Mouse (Mus musculus) thymus, adult 18-20 months (tissue): ENCODE data around the gene Plpp1.

Source experiments
- DNase-seq, 2 experiments: peaks; one replicate each; pipeline ENCODE4 v3.0.0; 2022; ENCODE audit warnings: mixed read lengths in 2 of 2

Plpp1 gene

GRCm38 (mm10) chr13:112773991-112774675 lies 26.5 kb upstream of the Plpp1 start:
- DNase-seq = no peak

- no peak for DNase-seq
These were observed 24.7 kb upstream of the Plpp1 start for GRCm38 (mm10) chr13:112775856-112776255.

- DNase-seq = no peak
These were observed 22.2 kb upstream of the Plpp1 start for GRCm38 (mm10) chr13:112778407-112778806.

GRCm38 (mm10) chr13:112785305-112785704 lies 15.3 kb upstream of the Plpp1 start:
- DNase-seq = no peak

- no peak for DNase-seq
These were observed 14.4 kb upstream of the Plpp1 start for GRCm38 (mm10) chr13:112786142-112786541.

- no peak for DNase-seq
These were observed 13.6 kb upstream of the Plpp1 start for GRCm38 (mm10) chr13:112786942-112787533.

GRCm38 (mm10) chr13:112790774-112791173 lies 9.8 kb upstream of the Plpp1 start:
- no peak for DNase-seq

- no peak for DNase-seq
These were observed 8.7 kb upstream of the Plpp1 start for GRCm38 (mm10) chr13:112791906-112792305.

GRCm38 (mm10) chr13:112798243-112798952 lies 2.2 kb upstream of the Plpp1 start:
- no peak for DNase-seq

GRCm38 (mm10) chr13:112798953-112799305 lies 1.7 kb upstream of the Plpp1 start:
- DNase-seq = no peak

- no peak for DNase-seq
These were observed 811 bp upstream of the Plpp1 start for GRCm38 (mm10) chr13:112799721-112800241.

- peak in 1 of 2 experiments; percentile 2 for DNase-seq
These were observed 901 bp downstream of the Plpp1 start for GRCm38 (mm10) chr13:112801381-112802004.

GRCm38 (mm10) chr13:112803106-112803505 lies 2.5 kb downstream of the Plpp1 start:
- DNase-seq = no peak

- DNase-seq = no peak
These were observed 3.1 kb downstream of the Plpp1 start for GRCm38 (mm10) chr13:112803661-112804060.

GRCm38 (mm10) chr13:112805529-112805928 lies 4.9 kb downstream of the Plpp1 start:
- no peak for DNase-seq

- DNase-seq = no peak
These were observed 7.5 kb downstream of the Plpp1 start for GRCm38 (mm10) chr13:112807936-112808667.

- no peak for DNase-seq
These were observed 9.1 kb downstream of the Plpp1 start for GRCm38 (mm10) chr13:112809504-112810247.

GRCm38 (mm10) chr13:112810248-112810645 lies 9.7 kb downstream of the Plpp1 start:
- DNase-seq = no peak

- no peak for DNase-seq
These were observed 10.2 kb downstream of the Plpp1 start for GRCm38 (mm10) chr13:112810751-112811150.

- no peak for DNase-seq
These were observed 11.3 kb downstream of the Plpp1 start for GRCm38 (mm10) chr13:112811708-112812403.

GRCm38 (mm10) chr13:112815996-112816395 lies 15.4 kb downstream of the Plpp1 start:
- no peak for DNase-seq
